Mouse (Mus musculus) 416B (cell line): ENCODE results near the gene Hyou1.
"Not testable (repeated sequence)": the region's sequence is repeated elsewhere in the genome, so short reads cannot be mapped to it uniquely, and the experiment has no call there.

Source experiments
- DNase-seq: peaks from one replicate; pipeline ENCODE4 v3.0.0; 2011; ENCODE audit warnings: low read depth

Hyou1 gene

GRCm38 (mm10) chr9:44379054-44379834 is at the start of gene Hyou1:
Gene Hyou1 (plus strand): TSS chr9:44379490.
- DNase-seq = peak; percentile 98

GRCm38 (mm10) chr9:44330736-44331135 is 48.6 kb upstream of the Hyou1 start:
- no peak for DNase-seq

- DNase-seq = no peak
Observed at GRCm38 (mm10) chr9:44332918-44333638, 46.2 kb upstream of the Hyou1 start.

GRCm38 (mm10) chr9:44334396-44335330 is 44.6 kb upstream of the Hyou1 start, which contains the start of gene H2afx:
Gene H2afx (plus strand): TSS chr9:44334694.
- DNase-seq = peak; percentile 100

GRCm38 (mm10) chr9:44335331-44336092 is 43.8 kb upstream of the Hyou1 start:
- DNase-seq = peak; percentile 61

- no peak for DNase-seq
Observed at GRCm38 (mm10) chr9:44336093-44336406, 43.2 kb upstream of the Hyou1 start.

GRCm38 (mm10) chr9:44336513-44336912 is 42.8 kb upstream of the Hyou1 start:
- not testable (repeated sequence) for DNase-seq

GRCm38 (mm10) chr9:44336964-44337363 is 42.3 kb upstream of the Hyou1 start:
- DNase-seq = peak; percentile 61

GRCm38 (mm10) chr9:44337436-44338169 is 41.7 kb upstream of the Hyou1 start:
- DNase-seq = peak; percentile 32

GRCm38 (mm10) chr9:44338574-44338973 is 40.7 kb upstream of the Hyou1 start:
- DNase-seq = peak; percentile 48

- DNase-seq = no peak
Observed at GRCm38 (mm10) chr9:44341487-44341886, 37.8 kb upstream of the Hyou1 start.

- no peak for DNase-seq
Observed at GRCm38 (mm10) chr9:44342173-44342572, 37.1 kb upstream of the Hyou1 start.

GRCm38 (mm10) chr9:44342605-44343004 is 36.7 kb upstream of the Hyou1 start:
- no peak for DNase-seq

GRCm38 (mm10) chr9:44343290-44343689 is 36.0 kb upstream of the Hyou1 start:
- DNase-seq = peak; percentile 81

- DNase-seq = peak; percentile 96
Observed at GRCm38 (mm10) chr9:44343781-44344421, 35.4 kb upstream of the Hyou1 start, which contains the start of gene Hmbs. Gene Hmbs (minus strand): TSS chr9:44344228.

- DNase-seq = no peak
Observed at GRCm38 (mm10) chr9:44345570-44346433, 33.5 kb upstream of the Hyou1 start.

- DNase-seq = no peak
Observed at GRCm38 (mm10) chr9:44347166-44347565, 32.1 kb upstream of the Hyou1 start.

- no peak for DNase-seq
Observed at GRCm38 (mm10) chr9:44347621-44348020, 31.7 kb upstream of the Hyou1 start.

- no peak for DNase-seq
Observed at GRCm38 (mm10) chr9:44348546-44348945, 30.7 kb upstream of the Hyou1 start.
